Mouse (Mus musculus): ENCODE results near the gene Psg20. TPM values are rescaled to one million over a fixed set of nuclear protein-coding genes. Genes with fewer than 3 reads are reported as not detected.

Psg20 gene
- polyA plus RNA-seq, 2 experiments, result not detected

Other genes with a start within 250 kb of the Psg20 start
- 0.03 TPM in 1 of 2 replicates, not detected in the other for gene Psg26, start 202.0 kb downstream of the Psg20 start, polyA plus RNA-seq (2012; rRNA removed)
- not detected in 2 replicates for gene Psg26, start 202.0 kb downstream of the Psg20 start, polyA plus RNA-seq (2014; fragmentation: Nextera tagmentation; extraction: Ambion mirVana)
- 0.09 TPM in 1 of 2 replicates, not detected in the other for gene Psg25, start 153.9 kb downstream of the Psg20 start, polyA plus RNA-seq (2012; rRNA removed)
- not detected in 2 replicates for gene Psg25, start 153.9 kb downstream of the Psg20 start, polyA plus RNA-seq (2014; fragmentation: Nextera tagmentation; extraction: Ambion mirVana)
- gene Psg27, start 118.9 kb downstream of the Psg20 start, polyA plus RNA-seq (2012; rRNA removed), result 0.25 and 0.50 TPM in 2 replicates
- gene Psg27, start 118.9 kb downstream of the Psg20 start, polyA plus RNA-seq (2014; fragmentation: Nextera tagmentation; extraction: Ambion mirVana), result not detected in 2 replicates
- 0.16 and 0.18 TPM in 2 replicates for gene Psg23, start 69.7 kb downstream of the Psg20 start, polyA plus RNA-seq (2012; rRNA removed)
- not detected in 2 replicates for gene Psg23, start 69.7 kb downstream of the Psg20 start, polyA plus RNA-seq (2014; fragmentation: Nextera tagmentation; extraction: Ambion mirVana)
- gene Psg21, start 29.5 kb downstream of the Psg20 start, polyA plus RNA-seq (2012; rRNA removed), result 0.45 and 0.47 TPM in 2 replicates
- gene Psg21, start 29.5 kb downstream of the Psg20 start, polyA plus RNA-seq (2014; fragmentation: Nextera tagmentation; extraction: Ambion mirVana), result not detected in 2 replicates
- gene Psg22, start 31.9 kb upstream of the Psg20 start, polyA plus RNA-seq (2012; rRNA removed), result 0.04 and 0.14 TPM in 2 replicates
- not detected in 2 replicates for gene Psg22, start 31.9 kb upstream of the Psg20 start, polyA plus RNA-seq (2014; fragmentation: Nextera tagmentation; extraction: Ambion mirVana)
- 0.05 and 0.25 TPM in 2 replicates for gene Psg19, start 112.3 kb upstream of the Psg20 start, polyA plus RNA-seq (2012; rRNA removed)
- not detected in 2 replicates for gene Psg19, start 112.3 kb upstream of the Psg20 start, polyA plus RNA-seq (2014; fragmentation: Nextera tagmentation; extraction: Ambion mirVana)
- gene Psg17, start 135.4 kb upstream of the Psg20 start, polyA plus RNA-seq (2012; rRNA removed), result 0.47 and 0.48 TPM in 2 replicates
- not detected in 2 replicates for gene Psg17, start 135.4 kb upstream of the Psg20 start, polyA plus RNA-seq (2014; fragmentation: Nextera tagmentation; extraction: Ambion mirVana)
- gene Mill2, start 153.8 kb upstream of the Psg20 start, polyA plus RNA-seq (2012; rRNA removed), result 0.91 and 1.0 TPM in 2 replicates
- gene Mill2, start 153.8 kb upstream of the Psg20 start, polyA plus RNA-seq (2014; fragmentation: Nextera tagmentation; extraction: Ambion mirVana), result 0.21 TPM in 2 replicates
- 0.60 and 1.9 TPM in 2 replicates for gene Pglyrp1, start 185.1 kb upstream of the Psg20 start, polyA plus RNA-seq (2012; rRNA removed)
- 1.3 and 1.9 TPM in 2 replicates for gene Pglyrp1, start 185.1 kb upstream of the Psg20 start, polyA plus RNA-seq (2014; fragmentation: Nextera tagmentation; extraction: Ambion mirVana)
- 46.7 and 50.1 TPM in 2 replicates for gene Ccdc61, start 224.2 kb upstream of the Psg20 start, polyA plus RNA-seq (2012; rRNA removed)
- 23.9 and 29.0 TPM in 2 replicates for gene Ccdc61, start 224.2 kb upstream of the Psg20 start, polyA plus RNA-seq (2014; fragmentation: Nextera tagmentation; extraction: Ambion mirVana)
- 1.3 TPM in 2 replicates for gene Nova2, start 239.7 kb upstream of the Psg20 start, polyA plus RNA-seq (2012; rRNA removed)
- 0.37 and 0.57 TPM in 2 replicates for gene Nova2, start 239.7 kb upstream of the Psg20 start, polyA plus RNA-seq (2014; fragmentation: Nextera tagmentation; extraction: Ambion mirVana)